Mouse (Mus musculus) thymus, adult 2 months (tissue): ENCODE results near the gene Zfp369.
A peak's percentile ranks its signal among the peaks of the same experiment; 100 is the strongest.

Source experiments
- CTCF ChIP-seq: fragments of 200-500 bp; IDR thresholded peaks from 2 replicates; pipeline ENCODE4 v1.5.1; 2012; ENCODE audit warnings: mild to moderate bottlenecking, control low read depth, low read length, moderate library complexity, borderline replicate concordance; ENCODE audit not compliant: control insufficient read depth, poor library complexity, insufficient read depth; ENCODE audit errors: extremely low read depth
- POLR2A ChIP-seq: fragments of 200-500 bp; IDR thresholded peaks from 2 replicates; pipeline ENCODE4 v1.6.1; 2012; ENCODE audit warnings: mild to moderate bottlenecking, low read length, control low read depth, moderate library complexity; ENCODE audit not compliant: control insufficient read depth, poor library complexity, insufficient read depth; ENCODE audit errors: extremely low read depth

- TF ChIP-seq POLR2A (peak; percentile 37; the same call in 1 of the 2 replicates), CTCF (peak; percentile 53; the same call in 1 of the 2 replicates)
Observed at GRCm38 (mm10) chr13:65278383-65279341, at the start of gene Zfp369.
